Mouse (Mus musculus) adrenal gland, adult 8-10 months (tissue): ENCODE measurements at regions not wholly inside any gene's neighbourhood (a gene's known extent, or its start where the extent isn't known, plus 50 kb on each side); places are given as distances from the start of the nearest gene placed in this dataset.
A peak's percentile ranks its signal among the peaks of the same experiment; 100 is the strongest.

Source experiments
- DNase-seq: peaks from one replicate; pipeline ENCODE4 v3.0.0; 2022

- peak; percentile 1 for DNase-seq
These were observed 1156.9 kb downstream of the Gm10330 start for GRCm38 (mm10) chr12:22623205-22623604.
